Mouse (Mus musculus) ES-E14 (cell line): Measurements from ENCODE around the gene Nanp. TPM values are rescaled to one million over a fixed set of nuclear protein-coding genes. Genes with fewer than 3 reads are reported as not detected.

Source experiments
- DNase-seq: peaks from one replicate; pipeline ENCODE4 v3.0.0-alpha.2; 2013; ENCODE audit warnings: low read depth, low spot score
- H3K27ac ChIP-seq: 2 replicates; pipeline ENCODE4 v1.5.1; 2012; ENCODE audit warnings: low read depth, mild to moderate bottlenecking, low read length, moderate library complexity, mixed read lengths; ENCODE audit not compliant: poor library complexity, insufficient read depth, severe bottlenecking
- H3K36me3 ChIP-seq: 2 replicates; pipeline ENCODE4 v1.6.1; 2012; ENCODE audit warnings: mild to moderate bottlenecking, low read length, moderate library complexity, mixed read lengths; ENCODE audit not compliant: control insufficient read depth, poor library complexity, insufficient read depth, severe bottlenecking
- H3K4me1 ChIP-seq, 2 experiments: fragments of 150-350 bp in 1 of 2; sonication (generic) in 1 of 2; 2 replicates each; pipeline ENCODE4 v1.6.1; 2012; ENCODE audit warnings: low read length in 2 of 2, mild to moderate bottlenecking in 1 of 2, mixed read lengths in 1 of 2; ENCODE audit not compliant: control insufficient read depth in 2 of 2, insufficient read depth in 2 of 2, poor library complexity in 1 of 2
- H3K4me3 ChIP-seq, 2 experiments: fragments of 150-350 bp in 1 of 2; sonication (generic) in 1 of 2; 2 replicates each; pipeline ENCODE4 v1.5.1; 2012; ENCODE audit warnings: low read length in 2 of 2, low read depth in 1 of 2, mild to moderate bottlenecking in 1 of 2, mixed read lengths in 1 of 2; ENCODE audit not compliant: insufficient read depth in 1 of 2, poor library complexity in 1 of 2, severe bottlenecking in 1 of 2
- H3K9ac ChIP-seq: 2 replicates; pipeline ENCODE4 v1.6.1; 2012; ENCODE audit warnings: low read depth, mild to moderate bottlenecking, low read length, mixed read lengths; ENCODE audit not compliant: poor library complexity, insufficient read depth, severe bottlenecking
- H3K9me3 ChIP-seq: fragments of 150-350 bp; sonication (generic); 2 replicates; pipeline ENCODE4 v1.6.1; 2012; ENCODE audit warnings: low read depth, mild to moderate bottlenecking, low read length; ENCODE audit not compliant: control insufficient read depth, insufficient read depth
- CHD2 ChIP-seq: IDR thresholded peaks from 2 replicates; pipeline ENCODE4 v1.6.1; 2014; ENCODE audit warnings: mild to moderate bottlenecking, low read depth, low read length, inconsistent platforms
- HCFC1 ChIP-seq: IDR thresholded peaks from 2 replicates; pipeline ENCODE4 v1.6.1; 2012; ENCODE audit warnings: low read length, inconsistent platforms, borderline replicate concordance; ENCODE audit not compliant: insufficient read depth
- MAFK ChIP-seq: IDR thresholded peaks from 2 replicates; pipeline ENCODE4 v1.6.1; 2014; ENCODE audit warnings: mild to moderate bottlenecking, low read depth, low read length, inconsistent platforms; ENCODE audit not compliant: insufficient read depth
- ZC3H11A ChIP-seq: IDR thresholded peaks from 2 replicates; pipeline ENCODE4 v1.6.1; 2012; ENCODE audit warnings: low read depth, mild to moderate bottlenecking, inconsistent platforms, low read length, borderline replicate concordance
- ZNF384 ChIP-seq: IDR thresholded peaks from 2 replicates; pipeline ENCODE4 v1.6.1; 2012; ENCODE audit warnings: low read depth, low read length, inconsistent platforms
- in situ Hi-C, 2 experiments: fragments of 600-800 bp; cut with MboI; formaldehyde crosslinking; loops; one replicate each; pipeline ENCODE4 v1.15.1; 2025; ENCODE audit warnings: low sequenced_read_pairs in 2 of 2, inconsistent platforms in 1 of 2; ENCODE audit not compliant: unreplicated experiment in 2 of 2
- total RNA-seq: library from RNA; depleted of rRNA; stranded (reverse); fragments of 300-350 nt; gene quantifications from 2 replicates; pipeline ENCODE4 v1.2.3, GENCODE M21; 2012

Nanp gene
- total RNA-seq, 1 experiment = 11.8 TPM

DNA sequence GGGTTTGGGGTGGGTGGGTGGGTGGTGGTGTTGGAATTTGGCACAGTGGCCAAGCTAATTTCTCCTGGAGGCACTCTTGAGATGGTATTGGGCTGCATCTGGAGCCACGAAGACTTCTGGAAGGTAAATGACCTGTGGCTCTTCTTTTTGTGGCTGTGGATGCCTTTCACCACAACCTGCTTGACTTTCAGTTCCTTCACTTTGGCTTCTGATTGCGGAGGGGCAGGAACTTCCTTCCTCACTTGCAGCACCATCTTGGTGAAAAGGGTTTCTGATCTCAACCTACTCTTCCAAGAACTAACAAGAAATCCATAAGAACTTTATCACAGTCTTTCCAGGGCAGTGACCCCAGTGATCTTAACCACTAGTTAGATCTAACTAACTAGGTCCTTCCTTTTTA is 23.9 kb downstream of the Nanp start:
- Histone ChIP-seq H3K9me3 (no peaks in the 10 kb centered on the region), H3K4me1 (no peaks in the 10 kb centered on the region), H3K36me3 (no peaks in the 10 kb centered on the region), H3K27ac (no peak overlapping the region), H3K4me3 (no peak overlapping the region), H3K9ac (no peak overlapping the region)
- in situ Hi-C loops = no loop called here
- DNase-seq = no peak
- no peak for TF ChIP-seq ZNF384
- TF ChIP-seq ZC3H11A = no peak
- TF ChIP-seq MAFK = no peak
- no peak for TF ChIP-seq CHD2
- TF ChIP-seq HCFC1 = no peak

DNA sequence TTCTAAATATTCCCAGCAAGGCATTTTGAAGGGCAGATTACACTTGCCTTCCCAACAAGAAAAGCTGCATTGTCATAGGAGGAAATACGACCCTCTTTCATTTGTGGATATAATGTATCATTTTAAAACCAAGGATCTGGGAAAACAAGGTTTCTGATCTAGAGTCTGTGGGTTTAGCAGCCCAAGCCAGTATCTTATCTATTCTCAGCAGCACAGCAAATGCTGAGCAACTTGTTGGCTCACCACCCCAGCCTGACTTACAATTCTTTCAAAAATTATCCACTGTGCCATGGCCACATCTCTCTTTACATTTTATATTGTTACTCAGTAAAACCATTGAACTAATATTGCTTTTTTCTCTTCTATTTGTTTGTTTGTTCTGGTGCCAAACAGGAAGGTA is 27.9 kb downstream of the Nanp start:
- H3K36me3 ChIP-seq = no peaks in the 10 kb centered on the region
- TF ChIP-seq ZNF384 (no peak), ZC3H11A (no peak), HCFC1 (no peak), CHD2 (no peak), MAFK (no peak)
- DNase-seq = no peak
- no peaks in the 10 kb centered on the region for H3K9me3 ChIP-seq
- H3K9ac ChIP-seq = no peak overlapping the region
- in situ Hi-C loops = no loop called here
- no peak overlapping the region for H3K27ac ChIP-seq
- H3K4me3 ChIP-seq = no peak overlapping the region
- H3K4me1 ChIP-seq = peaks cover 0 to 2% of the 10 kb centered on the region in 2 experiments; a peak in 1 of 4 replicates

DNA sequence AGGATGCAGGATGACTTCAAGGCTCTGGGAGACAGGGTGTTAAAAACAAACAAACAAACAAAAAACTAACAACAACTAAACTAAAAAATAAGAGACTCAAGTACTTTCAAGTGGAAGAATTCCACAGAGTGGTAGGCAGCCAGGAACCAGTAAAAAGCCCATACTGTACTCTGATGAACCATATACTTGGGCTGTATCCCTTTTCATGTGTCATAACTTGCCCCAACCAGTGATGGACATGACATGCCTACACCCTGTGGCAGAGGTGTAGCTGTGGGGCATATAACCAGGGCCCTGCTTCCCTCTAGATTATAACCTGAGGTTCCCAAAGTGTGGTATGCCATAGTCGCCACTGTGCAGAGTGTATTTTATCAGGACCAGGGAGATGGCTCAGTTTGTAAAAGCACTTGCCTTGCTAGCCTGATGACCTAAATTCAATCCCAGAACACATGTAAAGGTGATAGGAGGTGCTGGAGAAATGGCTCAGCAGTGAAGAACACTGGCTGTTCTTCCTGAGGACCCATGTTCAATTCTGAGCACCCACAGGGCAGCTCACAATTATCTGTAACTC is 29.6 kb downstream of the Nanp start:
- peak overlapping the region in 1 of 2 experiments; percentile 93; a peak in 1 of 4 replicates for H3K4me3 ChIP-seq
- no peak overlapping the region for H3K27ac ChIP-seq
- H3K9me3 ChIP-seq = no peaks in the 10 kb centered on the region
- peaks cover 0 to 2% of the 10 kb centered on the region in 2 experiments; a peak in 1 of 4 replicates for H3K4me1 ChIP-seq
- H3K36me3 ChIP-seq = no peaks in the 10 kb centered on the region
- in situ Hi-C loops = no loop called here
- H3K9ac ChIP-seq = no peak overlapping the region
- TF ChIP-seq CHD2 = no peak
- no peak for TF ChIP-seq ZNF384
- no peak for TF ChIP-seq MAFK
- no peak for TF ChIP-seq HCFC1
- no peak for TF ChIP-seq ZC3H11A
- no peak for DNase-seq

DNA sequence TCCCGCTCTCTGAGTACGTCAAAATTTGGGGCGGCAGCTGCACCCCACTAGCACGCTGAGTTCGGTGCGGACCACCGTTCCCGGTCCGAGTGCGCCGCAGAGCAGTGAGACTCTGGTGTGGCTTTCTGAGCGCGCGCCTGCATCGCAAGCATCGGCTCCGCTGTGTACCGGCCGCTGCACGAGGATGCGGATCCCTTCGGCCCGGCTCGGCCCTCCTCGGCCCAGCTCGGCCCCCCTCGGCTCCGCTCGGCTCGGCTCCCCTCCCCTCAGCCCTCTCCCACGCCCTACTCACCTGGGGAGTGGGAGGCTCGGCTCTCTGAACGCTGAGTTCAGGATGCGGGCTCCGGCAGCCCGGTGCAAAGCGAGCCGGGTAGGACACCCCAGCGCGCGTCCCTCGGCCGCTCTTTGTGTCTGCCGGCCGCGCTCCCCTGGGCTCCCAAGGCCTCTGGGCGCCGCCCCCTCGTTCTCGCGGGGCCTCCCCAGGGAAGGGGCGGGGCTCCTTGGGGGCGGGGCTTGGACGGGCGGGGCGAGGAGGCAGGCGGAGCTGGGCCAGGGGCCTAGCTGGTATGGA is 30.2 kb downstream of the Nanp start:
- no peak overlapping the region for H3K27ac ChIP-seq
- H3K36me3 ChIP-seq = no peaks in the 10 kb centered on the region
- in situ Hi-C loops = no loop called here
- TF ChIP-seq HCFC1 (0 out of 2 replicates have a peak, but pooled peaks have one; percentile 48), ZNF384 (no peak)
- no peaks in the 10 kb centered on the region for H3K9me3 ChIP-seq
- H3K4me1 ChIP-seq = peaks cover 0 to 4% of the 10 kb centered on the region in 2 experiments; a peak in 1 of 4 replicates
- H3K4me3 ChIP-seq = peak overlapping the region; percentile 93 to 98
- peak; percentile 78 for DNase-seq
- peak overlapping the region; percentile 94 for H3K9ac ChIP-seq

DNA sequence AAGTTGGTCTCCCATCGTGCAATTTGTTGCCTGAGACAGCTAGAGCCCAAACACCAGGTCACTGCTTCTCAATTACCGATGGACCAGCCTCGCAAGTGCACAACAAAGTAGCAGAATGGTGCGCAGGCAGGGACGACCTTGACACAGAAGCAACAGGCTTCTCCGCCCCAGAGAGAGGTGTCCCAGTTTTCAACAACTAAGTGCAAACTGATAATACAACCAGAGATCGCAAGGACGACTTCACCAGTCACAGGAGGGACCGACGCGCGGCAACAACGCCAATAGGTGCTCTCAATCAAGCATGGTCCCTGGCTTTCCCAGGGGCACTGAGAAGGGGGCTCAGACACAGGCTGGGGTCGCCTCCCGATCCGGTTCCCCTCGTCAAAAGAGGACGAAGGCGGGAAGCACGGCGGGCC is 30.7 kb downstream of the Nanp start:
- Histone ChIP-seq H3K9ac (peak overlapping the region; percentile 94), H3K4me1 (peaks cover 0 to 4% of the 10 kb centered on the region in 2 experiments; a peak in 1 of 4 replicates), H3K27ac (no peak overlapping the region), H3K4me3 (peak overlapping the region; percentile 93 to 98), H3K36me3 (no peaks in the 10 kb centered on the region), H3K9me3 (no peaks in the 10 kb centered on the region)
- in situ Hi-C loops = no loop called here
- no peak for DNase-seq
- TF ChIP-seq CHD2 = no peak
- TF ChIP-seq HCFC1 = no peak
- TF ChIP-seq ZNF384 = no peak
- TF ChIP-seq ZC3H11A = no peak
- TF ChIP-seq MAFK = no peak
